Mouse (Mus musculus) ovary, postnatal 10 days (tissue): ENCODE results near the gene Sec1.
"Not testable (repeated sequence)": the region's sequence is repeated elsewhere in the genome, so short reads cannot be mapped to it uniquely, and the experiment has no call there.

Source experiments
- DNase-seq: peaks from one replicate; pipeline ENCODE4 v3.0.0; 2022; ENCODE audit warnings: low spot score

Sec1 gene

GRCm38 (mm10) chr7:45679966-45680621, 14.1 kb downstream of the Sec1 start:
- DNase-seq = no peak

GRCm38 (mm10) chr7:45678513-45678912, 15.7 kb downstream of the Sec1 start:
- DNase-seq = no peak

DNA sequence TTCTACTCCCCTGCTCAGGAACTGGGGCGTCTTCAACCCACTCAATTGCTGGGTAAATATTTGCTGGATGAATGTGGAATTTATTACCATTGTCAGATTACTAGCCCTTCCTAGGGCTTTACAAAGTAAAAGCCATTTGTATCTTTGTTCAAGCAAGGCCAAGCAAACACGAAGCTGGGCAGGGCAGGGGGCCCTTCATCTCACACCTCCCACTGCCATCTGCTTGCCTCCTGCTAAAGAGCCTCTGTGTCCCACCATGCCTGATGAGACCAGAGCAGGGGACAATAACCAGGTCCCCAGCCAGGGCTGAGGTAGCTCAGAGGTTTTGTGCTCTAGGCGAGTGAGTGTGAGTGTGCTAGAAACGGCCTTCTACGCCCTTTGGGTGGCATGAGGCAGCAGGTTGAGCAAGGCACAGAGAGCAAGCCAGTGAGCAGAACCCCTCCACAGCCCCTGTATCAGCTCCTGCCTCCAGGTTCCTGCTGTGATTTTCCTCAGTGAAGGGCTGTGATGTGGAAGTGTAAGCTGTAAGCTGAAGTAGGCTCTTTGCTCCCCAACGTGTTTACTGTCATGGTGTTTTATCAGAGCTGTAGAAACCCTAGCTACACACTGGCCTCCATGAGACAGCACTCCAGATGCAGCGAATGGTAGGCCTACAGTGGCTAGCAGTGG, 16.4 kb downstream of the Sec1 start:
- no peak for DNase-seq

- no peak for DNase-seq
Observed at GRCm38 (mm10) chr7:45668921-45669320, 25.3 kb downstream of the Sec1 start.

- DNase-seq = no peak
Observed at GRCm38 (mm10) chr7:45667761-45668160, 26.4 kb downstream of the Sec1 start.

DNA sequence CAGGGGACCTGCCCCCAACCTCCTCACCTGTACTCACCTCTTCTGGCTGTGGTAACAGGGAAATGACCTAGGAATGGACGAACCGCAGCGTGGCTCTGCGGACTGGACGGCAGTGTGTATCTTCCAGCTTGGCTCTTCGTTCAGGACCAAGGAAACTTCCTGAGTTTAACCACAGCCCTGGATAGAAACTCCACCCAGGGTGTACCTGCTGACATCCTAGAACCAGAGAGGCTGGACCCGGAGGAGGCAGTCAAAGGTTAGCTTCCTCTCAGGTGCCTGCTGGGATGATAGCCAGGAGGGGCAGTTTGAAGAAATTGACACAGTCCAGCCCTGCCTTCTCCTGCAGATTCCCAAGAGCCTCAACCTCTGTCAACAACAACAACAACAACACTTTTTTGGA, 28.0 kb downstream of the Sec1 start, which contains the start of gene Fut2:
TSS of gene Fut2 (minus strand) at position 234 of the 400 bp plus-strand sequence.
- DNase-seq = no peak

DNA sequence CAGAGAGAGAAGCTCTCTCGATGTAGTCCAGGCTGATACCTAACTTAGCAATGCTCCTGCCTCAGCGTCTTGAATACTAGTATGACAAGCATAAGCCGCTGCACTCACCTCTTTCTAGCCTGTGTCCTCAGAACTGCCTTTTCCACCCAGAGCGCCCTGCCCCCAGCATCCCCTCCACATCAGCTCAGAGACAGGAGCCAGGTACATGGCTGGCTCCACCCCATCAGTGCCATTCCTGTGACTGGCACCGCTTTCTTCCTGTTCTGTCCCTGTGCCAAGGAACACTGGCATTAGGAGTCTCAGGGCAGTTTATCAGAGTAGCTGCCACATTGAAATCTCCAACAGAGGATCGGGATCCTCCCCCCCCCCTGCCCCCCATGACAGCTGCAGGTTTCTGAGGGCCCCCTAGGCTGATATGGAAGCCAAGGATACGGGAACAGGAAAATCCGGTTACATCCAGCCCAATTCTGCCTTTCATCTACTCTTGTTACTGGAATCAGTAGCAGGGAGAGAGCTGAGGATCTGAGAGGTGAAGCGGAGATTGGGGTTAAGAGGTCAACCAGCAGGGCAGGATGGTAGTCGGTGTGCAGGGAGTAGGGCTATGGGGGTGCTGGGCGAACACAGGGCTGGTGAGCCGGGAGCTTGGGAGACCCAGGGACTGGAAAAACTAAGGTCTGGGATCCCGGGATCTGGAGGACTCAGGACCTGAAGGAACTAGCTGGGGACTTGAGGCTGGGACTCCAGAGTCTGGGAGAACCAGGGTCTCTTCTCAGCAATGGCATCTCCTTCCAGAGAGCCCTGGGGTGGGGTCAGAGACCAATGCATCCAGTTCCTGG, 28.7 kb downstream of the Sec1 start:
- DNase-seq = no peak

GRCm38 (mm10) chr7:45661702-45662101, 32.5 kb downstream of the Sec1 start:
- DNase-seq = not testable (repeated sequence)

- DNase-seq = no peak
Observed at GRCm38 (mm10) chr7:45660746-45661478, 33.3 kb downstream of the Sec1 start.

DNA sequence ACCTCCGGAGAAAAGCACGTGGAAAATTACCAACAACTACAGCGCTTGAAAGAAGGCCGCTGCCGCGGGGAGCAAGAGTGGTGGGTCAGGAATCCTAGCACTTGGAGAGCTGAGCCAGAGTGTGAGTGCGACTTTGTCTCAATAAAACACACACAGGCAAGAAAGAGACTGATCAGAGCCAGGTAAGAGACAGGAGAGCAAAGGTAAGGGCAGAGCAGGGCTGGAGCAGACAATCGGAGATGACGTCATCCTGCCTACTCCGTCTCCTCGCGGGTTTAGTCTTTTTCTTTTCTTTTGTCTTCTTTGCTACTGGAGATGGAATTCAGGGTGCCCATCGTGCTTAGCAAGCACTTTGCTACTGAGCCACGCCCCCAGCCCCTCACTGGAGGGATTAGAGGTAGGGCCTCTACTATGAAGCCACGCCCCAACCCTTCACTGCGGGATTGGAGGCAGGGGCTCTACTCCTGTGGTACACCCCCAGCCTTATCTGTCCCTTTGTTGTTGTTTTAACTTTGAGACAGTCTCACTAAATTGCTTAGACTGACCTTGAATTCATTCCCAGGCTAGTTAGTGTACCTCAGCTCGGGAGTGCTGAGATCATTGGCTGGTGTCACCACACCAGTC, 39.7 kb downstream of the Sec1 start:
- no peak for DNase-seq

DNA sequence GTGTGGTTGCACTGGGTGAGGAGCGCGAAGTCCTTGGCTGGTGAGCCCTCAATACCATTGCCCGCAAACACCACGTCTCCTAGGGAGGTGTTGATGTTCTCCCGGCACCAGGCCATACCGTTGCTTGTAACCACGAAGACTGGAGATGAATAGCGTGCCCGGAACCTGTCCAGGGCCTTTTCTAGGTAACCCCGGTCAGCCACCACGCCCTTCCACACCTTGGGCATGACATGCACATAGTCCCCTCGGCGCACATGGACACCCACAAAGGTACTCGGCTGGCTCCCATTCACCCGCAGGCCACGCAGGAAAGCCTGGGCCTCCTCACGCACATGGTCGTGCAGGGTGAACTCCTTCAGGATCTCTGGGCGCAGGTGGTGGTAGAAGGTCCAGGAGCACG, 43.7 kb downstream of the Sec1 start:
- DNase-seq = not testable (repeated sequence)

GRCm38 (mm10) chr7:45649351-45649750, 44.9 kb downstream of the Sec1 start:
- DNase-seq = no peak

- no peak for DNase-seq
Observed at GRCm38 (mm10) chr7:45646671-45647070, 47.5 kb downstream of the Sec1 start.

DNA sequence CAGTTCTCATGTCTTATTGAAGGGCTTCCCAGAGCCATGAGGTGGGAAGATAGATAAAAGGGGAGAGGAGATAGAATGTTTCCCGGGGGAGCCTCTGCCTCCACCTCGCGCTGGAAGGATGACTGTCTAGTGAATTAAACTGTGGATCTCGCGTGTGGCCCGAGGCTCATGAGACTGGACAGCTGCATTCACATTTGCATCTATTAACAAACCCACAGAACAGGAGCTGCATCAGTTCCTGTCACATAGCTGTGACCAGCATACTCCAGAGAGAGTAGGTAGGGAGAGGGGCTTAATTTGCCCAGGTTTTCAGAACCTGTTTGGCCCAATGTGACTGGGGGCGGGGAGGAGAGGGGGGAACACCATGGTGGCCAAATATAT, 48.6 kb downstream of the Sec1 start:
- DNase-seq = no peak

DNA sequence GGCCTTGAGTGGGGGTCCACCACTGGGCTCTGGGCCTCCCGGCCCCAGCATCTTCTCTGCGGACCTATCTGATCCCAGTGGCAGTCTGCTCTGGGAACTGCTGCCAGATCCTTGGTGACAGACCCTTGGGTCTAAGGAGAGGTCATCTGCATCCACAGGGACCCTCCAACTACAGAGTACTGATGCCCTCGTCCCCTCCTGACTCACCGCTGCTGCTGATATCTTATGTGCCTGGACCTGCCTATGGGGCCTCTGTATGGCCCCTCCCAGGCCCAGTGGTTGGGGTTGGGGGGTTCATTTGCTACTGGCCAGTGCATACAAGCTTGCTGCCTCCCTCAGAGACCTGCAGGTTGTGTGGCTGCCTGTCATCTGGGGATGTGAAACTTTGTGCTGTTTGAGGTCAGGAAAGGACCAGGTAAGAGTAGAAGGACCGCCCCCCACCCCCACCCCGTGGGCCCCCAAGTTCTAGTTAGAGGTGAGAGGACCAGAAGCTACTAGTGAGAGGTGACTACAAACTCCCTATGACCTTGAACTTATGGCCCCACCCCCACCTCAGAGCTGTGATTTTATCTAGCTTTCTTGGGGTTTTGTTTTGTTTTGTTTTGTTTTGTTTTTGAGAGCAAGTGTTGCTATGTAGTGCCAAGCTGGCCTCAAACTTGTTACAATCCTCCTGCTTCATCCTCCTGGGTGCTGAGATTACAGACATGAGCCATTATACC, 49.2 kb downstream of the Sec1 start:
- no peak for DNase-seq

- DNase-seq = no peak
Observed at GRCm38 (mm10) chr7:45644183-45644582, 50.0 kb downstream of the Sec1 start.

DNA sequence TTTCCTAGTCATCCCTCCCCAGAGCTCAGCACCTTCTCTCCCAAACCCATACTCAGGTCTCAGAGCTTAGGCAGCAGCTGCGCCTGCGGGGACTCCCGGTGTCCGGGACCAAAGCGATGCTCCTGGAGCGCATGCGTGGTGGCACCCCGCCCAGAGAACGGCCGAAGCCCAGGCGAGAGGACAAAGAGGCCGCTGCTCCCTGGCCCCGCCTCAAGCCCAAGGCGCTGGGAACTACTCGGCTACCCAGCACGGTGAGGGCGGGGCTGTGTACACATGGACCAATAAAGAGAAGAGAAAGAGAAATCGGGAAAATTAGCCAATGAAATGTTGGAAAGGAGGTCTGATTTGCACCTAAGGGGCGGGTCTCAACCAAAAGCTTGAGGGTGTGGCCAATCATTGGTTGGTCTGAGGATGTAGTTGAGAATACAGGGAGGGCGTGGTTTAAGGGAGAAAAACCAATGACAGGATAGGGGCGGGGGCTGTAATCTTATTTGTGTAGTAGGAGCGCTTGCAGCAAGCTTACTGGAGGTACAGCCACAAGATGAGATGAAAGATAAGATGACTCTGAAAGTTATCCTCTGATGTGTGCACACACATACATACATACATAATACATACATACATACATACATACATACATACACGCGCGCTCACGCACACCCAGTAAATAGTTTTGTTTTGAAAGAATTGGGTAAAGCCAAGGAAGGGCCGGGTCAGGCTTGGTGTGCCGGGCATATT, 50.6 kb downstream of the Sec1 start:
- DNase-seq = peak; percentile 91

GRCm38 (mm10) chr7:45642503-45643255, 51.5 kb downstream of the Sec1 start:
- DNase-seq = no peak

DNA sequence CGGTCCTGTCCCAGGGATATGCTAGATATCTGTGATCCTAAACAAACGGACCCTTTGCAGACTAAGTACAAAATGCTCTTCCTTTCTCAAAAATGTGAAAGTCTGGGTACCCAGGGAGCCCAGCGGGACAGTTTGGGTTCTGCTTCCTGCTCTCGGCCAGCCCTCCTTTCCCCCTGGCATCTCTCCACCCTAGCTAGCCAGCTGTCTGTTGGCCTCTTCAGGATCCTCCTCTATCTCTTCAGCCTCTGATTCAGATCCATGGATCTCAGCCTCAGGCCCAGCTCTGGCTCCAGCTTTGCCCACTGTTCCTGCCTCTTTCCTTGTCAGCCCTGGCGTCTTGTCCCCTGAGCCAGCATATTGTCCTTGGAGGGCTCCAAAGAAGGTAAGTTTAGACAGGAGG, 52.1 kb downstream of the Sec1 start:
- no peak for DNase-seq
